Mouse (Mus musculus): Measurements from ENCODE around the gene Atg4b.
A peak's percentile ranks its signal among the peaks of the same experiment; 100 is the strongest.

The Atg4b gene

DNA sequence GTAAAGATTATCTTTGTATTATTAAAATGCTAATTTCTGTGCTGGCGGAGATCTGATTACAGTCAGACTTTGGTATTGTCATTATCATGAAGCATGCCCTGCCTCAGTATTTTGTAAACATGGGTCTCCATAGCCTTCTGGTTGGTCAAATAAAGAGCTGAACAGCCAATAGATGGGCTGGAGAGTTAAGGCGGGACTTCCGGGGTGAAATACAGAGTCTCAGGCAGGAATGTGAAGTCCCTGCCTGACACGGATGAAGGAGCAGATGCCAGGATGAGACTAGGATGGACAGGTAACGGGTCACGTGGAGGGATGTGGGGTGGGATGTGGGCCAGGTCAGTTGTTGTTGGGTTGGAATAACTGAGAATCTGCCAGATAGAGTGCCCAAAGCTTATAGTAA lies at the start of gene Atg4b:
TSS of gene Atg4b (plus strand) at position 211 of the 400 bp plus-strand sequence.
- DNase-seq (ENCODE audit: low read depth, low spot score) = no peak

- no peak for DNase-seq (ENCODE audit: low read depth, low spot score)
Measured at GRCm38 (mm10) chr1:93702106-93702505, 49.2 kb upstream of the Atg4b start.

DNA sequence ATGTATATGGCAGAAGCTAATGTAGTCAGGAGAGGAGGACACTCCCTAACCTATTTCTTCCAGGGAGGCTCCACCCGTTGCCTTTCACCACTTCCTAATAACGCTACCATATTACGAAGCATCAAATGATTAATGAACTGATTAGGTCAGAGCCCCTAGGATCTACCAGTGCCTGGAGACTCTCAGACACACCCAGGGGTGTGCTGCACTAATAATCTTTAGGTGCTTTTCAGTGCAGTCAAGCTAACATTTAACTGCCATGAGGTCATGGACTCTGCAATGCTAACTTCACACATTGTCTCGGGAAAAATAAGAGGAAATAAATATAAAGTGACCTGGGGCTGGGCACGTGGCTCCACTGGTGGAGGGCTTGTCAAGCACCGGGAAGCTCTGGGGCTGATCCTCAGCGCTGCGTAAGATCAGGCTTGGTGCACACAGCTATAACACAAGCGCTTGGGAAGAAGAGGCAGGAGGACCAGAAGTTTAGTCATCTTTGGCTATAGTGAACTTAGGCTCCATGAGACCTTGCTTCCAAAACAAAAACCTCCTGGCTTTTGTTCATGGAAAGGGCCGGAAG lies 47.7 kb upstream of the Atg4b start:
- no peak for DNase-seq (ENCODE audit: low read depth, low spot score)

DNA sequence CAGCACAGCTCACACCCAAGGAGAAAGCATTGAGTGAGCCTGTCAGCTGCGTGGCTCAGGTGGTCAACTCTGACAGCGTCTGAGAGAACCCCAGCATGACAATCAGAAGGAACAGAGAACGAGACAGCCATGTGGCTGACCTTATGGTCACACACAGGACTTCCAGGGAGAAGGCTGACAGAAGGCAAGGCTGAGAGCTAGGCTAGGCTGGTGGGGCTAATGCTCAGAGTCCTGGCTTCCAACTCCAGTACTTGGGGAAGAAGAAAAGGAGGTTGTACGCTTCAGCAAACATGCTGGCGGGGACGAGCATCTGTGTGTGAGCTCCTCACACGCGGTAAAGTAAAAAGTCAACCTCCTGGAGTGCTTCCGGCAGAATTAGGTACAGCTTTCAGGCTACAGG lies 47.0 kb upstream of the Atg4b start:
- DNase-seq (ENCODE audit: low read depth, low spot score) = no peak

DNA sequence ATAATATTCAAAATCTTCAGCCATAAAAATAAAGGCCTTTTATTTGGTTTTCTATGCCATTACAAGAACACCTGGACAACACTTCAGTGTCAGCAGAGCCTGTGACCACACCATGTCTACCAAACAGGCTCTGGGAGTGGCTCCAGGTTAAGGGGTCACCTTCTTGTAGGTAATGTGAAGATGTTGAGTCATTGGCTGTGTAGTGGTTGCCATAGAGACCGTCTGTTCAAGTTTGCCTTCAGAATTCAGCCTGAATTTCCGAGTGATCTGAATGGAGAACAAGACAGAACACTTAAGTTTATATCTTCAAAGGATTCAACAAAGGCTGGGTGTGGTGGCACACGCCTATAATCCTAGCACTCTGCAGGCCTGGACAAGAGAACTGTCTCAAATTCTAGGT lies 45.9 kb upstream of the Atg4b start:
- no peak for DNase-seq (ENCODE audit: low read depth, low spot score)

- no peak for DNase-seq (ENCODE audit: low read depth, low spot score)
Measured at GRCm38 (mm10) chr1:93716166-93716565, 35.1 kb upstream of the Atg4b start.

- DNase-seq (ENCODE audit: low read depth, low spot score) = no peak
Measured at GRCm38 (mm10) chr1:93721557-93721956, 29.7 kb upstream of the Atg4b start.

DNA sequence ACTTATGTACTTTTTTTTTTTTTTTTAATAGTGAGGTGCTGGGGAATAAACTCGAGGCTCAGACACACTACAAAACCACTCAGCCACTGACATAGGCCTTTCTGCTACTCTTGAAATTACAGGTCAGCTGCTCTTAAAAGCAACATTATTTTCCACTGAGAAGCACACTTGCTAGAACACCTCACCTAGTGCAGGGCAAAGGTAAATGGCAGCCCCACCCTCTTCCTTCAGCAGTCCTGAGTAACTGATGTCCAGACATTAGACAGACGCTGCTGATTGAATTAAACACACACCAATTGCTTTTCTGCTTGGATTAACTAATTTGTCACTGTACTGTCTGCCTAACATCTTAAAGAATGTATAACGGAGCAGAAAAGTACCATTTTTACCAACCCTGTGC lies 26.7 kb upstream of the Atg4b start:
- no peak for DNase-seq (ENCODE audit: low read depth, low spot score)

GRCm38 (mm10) chr1:93725665-93726064 lies 25.6 kb upstream of the Atg4b start:
- no peak for DNase-seq (ENCODE audit: low read depth, low spot score)

DNA sequence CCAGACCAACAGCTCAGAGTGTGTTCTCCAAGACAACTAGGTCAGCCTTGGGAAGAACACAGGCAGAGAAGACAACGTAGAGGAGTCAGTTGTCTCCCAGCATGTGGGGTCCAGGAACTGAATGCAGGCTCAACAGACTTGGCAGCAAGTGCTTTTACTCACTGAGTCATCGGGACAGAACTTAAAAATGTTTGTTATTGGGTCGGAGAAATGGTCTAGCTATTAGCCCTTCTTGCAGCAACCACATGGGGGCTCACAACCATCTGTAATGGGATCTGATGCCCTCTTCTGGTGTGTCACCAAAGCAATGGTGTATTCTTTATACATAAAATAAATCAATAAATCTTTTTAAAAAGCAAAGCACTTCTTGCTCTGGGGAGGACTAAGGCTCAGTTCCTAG lies 25.2 kb upstream of the Atg4b start:
- DNase-seq (ENCODE audit: low read depth, low spot score) = no peak

GRCm38 (mm10) chr1:93726974-93727373 lies 24.3 kb upstream of the Atg4b start:
- DNase-seq (ENCODE audit: low read depth, low spot score) = no peak

GRCm38 (mm10) chr1:93731103-93731502 lies 20.2 kb upstream of the Atg4b start:
- no peak for DNase-seq (ENCODE audit: low read depth, low spot score)

DNA sequence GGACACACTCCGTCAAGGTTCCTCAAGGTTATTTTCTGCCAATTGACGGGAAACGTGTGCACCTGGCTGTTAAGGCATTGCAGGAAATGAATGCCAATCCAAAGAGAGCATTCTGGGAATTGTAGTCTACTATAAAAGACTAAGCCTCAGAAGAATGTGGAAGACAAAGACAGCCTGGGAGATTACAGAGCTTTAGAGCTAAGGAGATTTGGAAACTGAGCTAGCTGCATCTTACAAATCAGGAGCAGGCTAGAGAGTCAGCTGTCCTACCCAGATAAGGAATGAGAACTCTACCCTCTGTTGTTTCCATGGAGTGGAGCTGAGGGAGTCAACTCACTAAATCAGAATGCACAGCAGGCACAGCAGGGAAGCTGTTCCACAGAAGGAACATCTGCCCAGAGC lies 19.4 kb upstream of the Atg4b start:
- DNase-seq (ENCODE audit: low read depth, low spot score) = peak; percentile 35

DNA sequence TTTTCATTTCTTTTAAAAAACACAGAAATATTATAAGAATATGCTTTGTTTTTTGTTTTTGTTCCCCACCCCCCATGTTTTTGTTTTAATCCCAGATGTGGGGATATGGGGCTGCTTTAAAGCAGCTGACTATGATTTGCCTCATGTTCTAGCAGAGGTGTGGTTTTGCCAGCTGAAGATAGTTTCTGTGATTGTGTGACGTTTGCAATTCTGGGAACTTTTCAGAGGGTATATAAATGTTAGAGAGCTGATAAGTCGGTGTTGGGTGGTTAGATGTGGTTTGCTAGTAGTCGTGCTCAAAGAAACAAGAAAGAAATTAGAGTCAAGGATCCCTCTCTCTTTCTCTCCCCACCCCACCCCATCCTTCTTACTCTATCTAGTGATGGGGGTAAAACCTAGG lies 15.4 kb upstream of the Atg4b start:
- DNase-seq (ENCODE audit: low read depth, low spot score) = no peak

DNA sequence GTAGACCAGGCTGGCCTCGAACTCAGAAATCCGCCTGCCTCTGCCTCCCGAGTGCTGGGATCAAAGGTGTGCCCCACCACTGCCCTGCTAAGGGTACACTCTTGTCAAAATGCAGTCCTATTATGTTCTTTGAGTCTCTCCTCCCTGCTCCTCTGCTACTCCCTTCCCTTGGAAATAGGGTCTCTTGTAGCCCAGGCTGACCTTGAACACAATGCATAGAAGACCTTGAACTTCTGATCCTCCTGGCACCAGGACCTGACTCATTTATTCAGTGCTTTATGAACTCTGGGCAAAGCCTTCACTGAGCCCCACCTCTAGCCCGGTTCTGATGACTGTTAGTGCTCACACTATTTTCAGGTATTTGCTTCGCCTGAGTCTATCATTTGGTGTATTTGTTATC lies 13.6 kb upstream of the Atg4b start:
- DNase-seq (ENCODE audit: low read depth, low spot score) = no peak

DNA sequence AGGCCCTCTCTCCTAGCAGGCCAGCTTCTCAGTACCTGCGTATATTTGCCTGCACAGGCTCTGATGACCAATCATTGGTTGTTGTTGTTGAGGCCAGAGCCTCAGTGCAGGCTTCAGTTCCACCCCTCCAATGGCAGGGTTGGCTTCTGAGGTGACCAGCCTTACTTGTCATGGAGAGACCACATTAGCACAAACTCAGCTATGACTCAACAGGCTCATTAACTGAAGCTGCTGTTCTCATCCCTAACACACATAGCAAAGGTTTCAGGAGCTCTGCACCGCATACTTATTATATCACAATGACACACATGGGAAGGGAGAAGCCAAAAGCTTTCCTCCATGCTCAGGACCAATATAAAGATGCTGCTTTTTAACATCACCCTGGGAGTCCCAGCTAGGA lies 10.6 kb upstream of the Atg4b start:
- no peak for DNase-seq (ENCODE audit: low read depth, low spot score)

DNA sequence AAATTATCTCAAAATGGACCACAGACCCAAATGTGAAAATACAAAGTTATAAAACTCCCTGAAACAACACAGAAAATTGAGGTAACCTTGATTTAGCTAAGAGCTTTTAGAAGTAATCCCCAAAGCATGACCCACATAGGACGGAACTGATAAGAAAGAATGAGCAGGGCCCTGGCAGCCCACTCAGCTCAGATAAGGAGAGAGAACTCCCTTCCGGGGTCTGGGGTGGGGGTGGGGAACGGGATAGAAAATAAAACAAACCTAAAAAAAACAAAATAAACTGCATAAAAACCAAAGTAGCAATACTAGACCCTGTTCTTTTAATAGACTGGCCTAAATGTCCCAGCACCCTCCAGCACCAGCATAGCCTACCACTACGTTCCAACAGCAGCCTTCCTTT lies 9.3 kb upstream of the Atg4b start:
- DNase-seq (ENCODE audit: low read depth, low spot score) = no peak

DNA sequence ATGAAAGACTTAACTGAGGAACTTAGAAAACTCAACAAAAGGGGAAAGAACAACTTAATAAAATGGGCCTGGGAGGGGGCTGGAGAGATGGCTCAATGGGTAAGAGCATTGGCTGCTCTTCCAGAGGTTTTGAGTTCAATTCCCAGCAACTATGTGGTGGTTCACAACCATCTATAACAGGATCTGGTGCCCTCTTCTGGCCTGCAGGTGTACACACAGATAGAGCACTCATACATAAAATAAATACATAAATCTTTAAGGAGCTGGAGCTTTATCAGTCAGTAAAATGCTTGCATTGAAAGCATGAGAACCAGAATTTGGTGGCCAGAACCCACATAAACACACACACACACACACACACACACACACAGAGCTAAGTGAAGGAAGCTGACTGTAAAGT lies 8.4 kb upstream of the Atg4b start:
- DNase-seq (ENCODE audit: low read depth, low spot score) = no peak

GRCm38 (mm10) chr1:93746179-93746578 lies 5.1 kb upstream of the Atg4b start:
- no peak for DNase-seq (ENCODE audit: low read depth, low spot score)

DNA sequence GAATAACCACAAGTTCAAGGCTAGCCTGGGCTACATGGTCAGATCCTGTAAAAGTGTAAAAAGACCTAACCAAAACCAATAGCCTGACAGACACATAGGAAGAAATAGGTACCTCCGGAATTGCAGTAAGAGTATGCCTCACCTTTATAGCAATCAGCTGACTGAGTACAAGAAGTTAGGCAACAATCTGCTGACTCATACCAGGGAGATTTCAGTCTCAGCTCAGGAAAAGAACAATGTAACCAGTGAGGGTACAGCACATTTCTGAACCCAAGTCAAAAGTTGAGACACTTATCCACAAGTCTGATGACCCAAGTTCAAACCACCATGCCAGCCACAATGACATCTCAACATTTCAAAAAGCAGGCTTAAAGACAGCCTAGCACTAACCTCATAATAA lies 2.8 kb upstream of the Atg4b start:
- DNase-seq (ENCODE audit: low read depth, low spot score) = no peak

- DNase-seq (ENCODE audit: low read depth, low spot score) = no peak
Measured at GRCm38 (mm10) chr1:93753911-93754572, 2.7 kb downstream of the Atg4b start.

GRCm38 (mm10) chr1:93754573-93755290 lies 3.4 kb downstream of the Atg4b start, which contains the start of gene Thap4:
TSS of gene Thap4 (minus strand) at chr1:93754864.
- peak; percentile 86 for DNase-seq (ENCODE audit: low read depth, low spot score)

- no peak for DNase-seq (ENCODE audit: low read depth, low spot score)
Measured at GRCm38 (mm10) chr1:93755291-93755610, 4.0 kb downstream of the Atg4b start.
